Mouse (Mus musculus): Measurements from ENCODE around the gene Sost. TPM values are rescaled to one million over a fixed set of nuclear protein-coding genes. Genes with fewer than 3 reads are reported as not detected.

Gene Sost
- polyA plus RNA-seq (2012; rRNA removed; ENCODE audit: low replicate concordance): 0.06 and 0.28 TPM in 2 replicates

GRCm38 (mm10) chr11:101966965-101967614 lies at the start of gene Sost:
TSS of gene Sost (minus strand) at chr11:101967015.

GRCm38 (mm10) chr11:101986913-101987312 lies 20.1 kb upstream of the Sost start, which contains the start of gene Dusp3:
TSS of gene Dusp3 (minus strand) at chr11:101987013.

GRCm38 (mm10) chr11:101984054-101985025 lies 17.5 kb upstream of the Sost start, which contains the start of gene Cfap97d1:
TSS of gene Cfap97d1 (plus strand) at chr11:101984279.

Other genes starting within 250 kb of the Sost start
- gene Dhx8, start 234.1 kb downstream of the Sost start, polyA plus RNA-seq (2012; rRNA removed; ENCODE audit: low replicate concordance): 12.2 and 16.9 TPM in 2 replicates
- 0.82 and 1.7 TPM in 2 replicates for gene Etv4, start 181.6 kb downstream of the Sost start, polyA plus RNA-seq (2012; rRNA removed; ENCODE audit: low replicate concordance)
- 3.5 and 6.5 TPM in 2 replicates for gene Meox1, start 72.6 kb downstream of the Sost start, polyA plus RNA-seq (2012; rRNA removed; ENCODE audit: low replicate concordance)
- gene Cfap97d1, start 17.3 kb upstream of the Sost start, polyA plus RNA-seq (2012; rRNA removed; ENCODE audit: low replicate concordance): not detected in 2 replicates
- 104 and 184 TPM in 2 replicates for gene Dusp3, start 20.0 kb upstream of the Sost start, polyA plus RNA-seq (2012; rRNA removed; ENCODE audit: low replicate concordance)
- 5.0 and 8.7 TPM in 2 replicates for gene Mpp3, start 61.4 kb upstream of the Sost start, polyA plus RNA-seq (2012; rRNA removed; ENCODE audit: low replicate concordance)
- gene Cd300lg, start 74.5 kb upstream of the Sost start, polyA plus RNA-seq (2012; rRNA removed; ENCODE audit: low replicate concordance): 68.3 and 284 TPM in 2 replicates
- 12.6 and 13.1 TPM in 2 replicates for gene Mpp2, start 121.5 kb upstream of the Sost start, polyA plus RNA-seq (2012; rRNA removed; ENCODE audit: low replicate concordance)
- not detected in 2 replicates for gene Ppy, start 134.3 kb upstream of the Sost start, polyA plus RNA-seq (2012; rRNA removed; ENCODE audit: low replicate concordance)
- gene Pyy, start 140.8 kb upstream of the Sost start, polyA plus RNA-seq (2012; rRNA removed; ENCODE audit: low replicate concordance): not detected in 2 replicates
- not detected in 2 replicates for gene Nags, start 178.5 kb upstream of the Sost start, polyA plus RNA-seq (2012; rRNA removed; ENCODE audit: low replicate concordance)
- gene Tmem101, start 189.4 kb upstream of the Sost start, polyA plus RNA-seq (2012; rRNA removed; ENCODE audit: low replicate concordance): 18.7 and 31.1 TPM in 2 replicates
- 47.8 and 68.5 TPM in 2 replicates for gene Lsm12, start 218.3 kb upstream of the Sost start, polyA plus RNA-seq (2012; rRNA removed; ENCODE audit: low replicate concordance)
- 111 and 119 TPM in 2 replicates for gene G6pc3, start 222.6 kb upstream of the Sost start, polyA plus RNA-seq (2012; rRNA removed; ENCODE audit: low replicate concordance)